Mouse (Mus musculus): ENCODE results near the gene Ipcef1. TPM values are rescaled to one million over a fixed set of nuclear protein-coding genes. Genes with fewer than 3 reads are reported as not detected.

Ipcef1 gene
- polyA plus RNA-seq (2021; fragmentation: Nextera tagmentation) = 3.6 and 5.6 TPM in 2 replicates
- long read RNA-seq, experiment 1, full-length matches to known transcripts = 1 of 15 reads
- long read RNA-seq, experiment 1, partial matches to known transcripts = 2 of 15 reads
- long read RNA-seq, experiment 1, other reads (novel, unspliced or antisense) = 12 of 15 reads
- long read RNA-seq, experiment 2, full-length matches to known transcripts = 2 of 22 reads
- long read RNA-seq, experiment 2, partial matches to known transcripts = 1 of 22 reads
- long read RNA-seq, experiment 2, other reads (novel, unspliced or antisense) = 19 of 22 reads

DNA sequence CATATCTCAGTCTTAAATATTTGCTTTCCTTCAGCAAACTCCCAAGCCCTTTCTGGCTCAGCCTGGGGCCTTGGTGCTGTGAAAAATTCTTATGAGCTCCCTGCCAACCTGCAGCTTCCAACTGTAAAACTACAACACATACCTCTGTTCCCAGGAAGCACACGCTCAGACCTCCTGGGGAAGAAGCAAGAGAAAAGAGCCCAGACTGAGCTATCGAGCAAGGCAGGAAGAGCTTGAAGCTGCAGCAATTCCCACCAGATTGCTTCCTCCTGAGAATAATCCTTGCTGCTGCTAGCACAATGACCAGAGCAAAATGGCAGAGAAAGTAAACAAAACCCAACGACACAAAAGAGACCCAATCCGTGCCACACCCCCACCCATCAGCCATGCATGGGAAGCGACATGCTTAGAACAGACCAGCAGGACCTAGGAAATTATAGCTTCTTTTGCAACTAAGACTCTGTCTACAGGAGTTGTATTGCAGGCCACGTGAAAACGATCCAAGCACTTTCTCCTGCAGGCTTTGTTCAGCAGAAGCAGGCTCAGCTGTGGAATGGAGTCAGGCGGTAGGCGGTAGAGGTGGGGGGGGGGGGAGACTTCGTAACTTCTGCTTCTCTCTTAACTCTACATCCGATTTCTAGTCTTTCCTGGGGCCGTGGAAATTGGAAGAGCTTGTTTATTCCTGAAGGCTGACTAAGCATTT, at the start of gene Ipcef1:
Ipcef1 (minus strand) TSS at position 164 of the 703 bp plus-strand sequence.

Other genes with a start within 250 kb of the Ipcef1 start
- gene Cnksr3, start 159.8 kb upstream of the Ipcef1 start, polyA plus RNA-seq (2021; fragmentation: Nextera tagmentation) = 0.70 and 0.88 TPM in 2 replicates